Mouse (Mus musculus): ENCODE measurements at regions not wholly inside any gene's neighbourhood (a gene's known extent, or its start where the extent isn't known, plus 50 kb on each side); places are given as distances from the start of the nearest gene placed in this dataset.
A peak's percentile ranks its signal among the peaks of the same experiment; 100 is the strongest.
"Not testable (repeated sequence)": the region's sequence is repeated elsewhere in the genome, so short reads cannot be mapped to it uniquely, and the experiment has no call there.

- no peak for DNase-seq
These were observed 223.6 kb upstream of the Egfl6 start for GRCm38 (mm10) chrX:166809165-166809564.

- no peak for DNase-seq
These were observed 222.7 kb upstream of the Egfl6 start for GRCm38 (mm10) chrX:166808207-166808606.

- no peak for DNase-seq
These were observed 220.4 kb upstream of the Egfl6 start for GRCm38 (mm10) chrX:166805957-166806356.

GRCm38 (mm10) chrX:166805480-166805879 is 220.0 kb upstream of the Egfl6 start:
- no peak for DNase-seq

GRCm38 (mm10) chrX:166803246-166803645 is 217.7 kb upstream of the Egfl6 start:
- DNase-seq, result no peak

GRCm38 (mm10) chrX:166801017-166801416 is 215.5 kb upstream of the Egfl6 start:
- DNase-seq, result no peak

GRCm38 (mm10) chrX:166795651-166796050 is 210.1 kb upstream of the Egfl6 start:
- DNase-seq, result no peak

GRCm38 (mm10) chrX:166789031-166789430 is 203.5 kb upstream of the Egfl6 start:
- DNase-seq, result no peak

- not testable (repeated sequence) for DNase-seq
These were observed 201.6 kb upstream of the Egfl6 start for GRCm38 (mm10) chrX:166787137-166787536.

- no peak for DNase-seq
These were observed 200.1 kb upstream of the Egfl6 start for GRCm38 (mm10) chrX:166785615-166786014.

GRCm38 (mm10) chrX:166783377-166783776 is 197.9 kb upstream of the Egfl6 start:
- DNase-seq, result no peak

GRCm38 (mm10) chrX:166779334-166780092 is 194.0 kb upstream of the Egfl6 start:
- no peak for DNase-seq

- peak; percentile 30 for DNase-seq
These were observed 187.9 kb upstream of the Egfl6 start for GRCm38 (mm10) chrX:166773408-166773854.

- DNase-seq, result no peak
These were observed 181.5 kb upstream of the Egfl6 start for GRCm38 (mm10) chrX:166766991-166767390.

- DNase-seq, result no peak
These were observed 180.1 kb upstream of the Egfl6 start for GRCm38 (mm10) chrX:166765647-166766046.

- no peak for DNase-seq
These were observed 176.6 kb upstream of the Egfl6 start for GRCm38 (mm10) chrX:166762098-166762497.

GRCm38 (mm10) chrX:166757152-166757551 is 171.6 kb upstream of the Egfl6 start:
- no peak for DNase-seq

GRCm38 (mm10) chrX:166754967-166755654 is 169.6 kb upstream of the Egfl6 start:
- no peak for DNase-seq

- no peak for DNase-seq
These were observed 163.6 kb upstream of the Egfl6 start for GRCm38 (mm10) chrX:166749055-166749679.

- no peak for DNase-seq
These were observed 145.8 kb upstream of the Egfl6 start for GRCm38 (mm10) chrX:166731354-166731753.

- DNase-seq, result no peak
These were observed 143.1 kb upstream of the Egfl6 start for GRCm38 (mm10) chrX:166728622-166728928.

GRCm38 (mm10) chrX:166727823-166728621 is 142.5 kb upstream of the Egfl6 start:
- peak; percentile 6 for DNase-seq
